11 mouse cellular contexts compared by ENCODE assay signal in genomic region chr4:31936358-31936757, GRCm38 (mm10). TPM values are rescaled to one million over a fixed set of nuclear protein-coding genes. Genes with fewer than 3 reads are reported as not detected.
DNase-seq lines count a peak whose midpoint lies in the region; ATAC-seq lines count a peak whose summit lies in the region.
"Had no signal": no experiment of that assay in that cellular context is flagged by ENCODE, and none has a peak within 500 bp of the region (broad histone marks: within the 10 kb centered on the region; RNA-seq: fewer than 3 reads in every experiment).

No protein-coding gene starts in this region.

- no peaks in the 10 kb centered on the region for H3K9me3 ChIP-seq in heart, embryonic 14.5 days (ENCODE audit: control insufficient read depth, low read length)
- H3K9me3 ChIP-seq in forebrain, embryonic 14.5 days (replicated peaks; ENCODE audit: control insufficient read depth, low read length): no peaks in the 10 kb centered on the region
- H3K9me3 ChIP-seq in midbrain, embryonic 13.5 days: no peaks in the 10 kb centered on the region
- H3K9me3 ChIP-seq: liver, embryonic 12.5 days had no signal

- intact Hi-C loops in heart, postnatal 25 days (cut with DNase I): no loop called here

- H3K4me2 ChIP-seq in heart, embryonic 14.5 days (ENCODE audit: low read length): peak overlapping the region; percentile 86
- H3K4me2 ChIP-seq in forebrain, embryonic 14.5 days (ENCODE audit: low read length): no peak overlapping the region
- peak overlapping the region; percentile 88; the same call in 1 of the 2 replicates for H3K4me2 ChIP-seq in midbrain, embryonic 13.5 days (replicated peaks)

- 14% methylated on average over 8 of the region's 8 CpGs for WGBS in heart, embryonic 14.5 days
- WGBS in forebrain, embryonic 14.5 days: 1% methylated on average over 8 of the region's 8 CpGs
- WGBS in midbrain, embryonic 13.5 days: 1% methylated on average over 8 of the region's 8 CpGs

- 0 out of 4 replicates have a peak overlapping the region, but pooled peaks of 1 of the 2 experiments have one; percentile 55 for H3K4me3 ChIP-seq in heart, embryonic 14.5 days (ENCODE audit: control insufficient read depth in 1 of 2, insufficient read depth in 1 of 2, low read depth in 1 of 2, low read length in 2 of 2)
- H3K4me3 ChIP-seq in forebrain, embryonic 14.5 days (ENCODE audit: low read depth, low read length): no peak overlapping the region
- H3K4me3 ChIP-seq in midbrain, embryonic 13.5 days (replicated peaks): no peak overlapping the region
- H3K4me3 ChIP-seq: liver, embryonic 12.5 days had no signal

- H3K27ac ChIP-seq in heart, embryonic 14.5 days (replicated peaks in 1 of 2; ENCODE audit: control insufficient read depth in 1 of 2, insufficient read depth in 1 of 2, low read depth in 2 of 2, low read length in 2 of 2): no peak overlapping the region
- H3K27ac ChIP-seq in forebrain, embryonic 14.5 days (ENCODE audit: low read depth, low read length): no peak overlapping the region
- no peak overlapping the region for H3K27ac ChIP-seq in midbrain, embryonic 13.5 days
- H3K27ac ChIP-seq: liver, embryonic 12.5 days had no signal

- DNase-seq in heart, postnatal 25 days (ENCODE audit: low spot score): no peak
- peak; percentile 65 for DNase-seq in embryo, embryonic 10 days (ENCODE audit: low spot score)
- DNase-seq in forebrain, embryonic 14.5 days (ENCODE audit: low spot score): peak; percentile 47
- DNase-seq in layer of hippocampus, postnatal 10 days (ENCODE audit: low spot score in 2 of 2): no peak
- no peak for DNase-seq in left cerebral cortex, adult 8-10 months (ENCODE audit: low spot score in 2 of 2)
- DNase-seq: cerebellum, postnatal 10 days had no signal

- H3K9ac ChIP-seq in heart, embryonic 14.5 days (ENCODE audit: low read length): peak overlapping the region; percentile 81; the same call in 1 of the 2 replicates
- H3K9ac ChIP-seq in forebrain, embryonic 14.5 days (ENCODE audit: low read length): no peak overlapping the region
- no peak overlapping the region for H3K9ac ChIP-seq in midbrain, embryonic 13.5 days (replicated peaks)
- H3K9ac ChIP-seq: liver, embryonic 12.5 days had no signal

- H3K36me3 ChIP-seq in heart, embryonic 14.5 days (ENCODE audit: control insufficient read depth, insufficient read depth, low read length): no peaks in the 10 kb centered on the region
- no peaks in the 10 kb centered on the region for H3K36me3 ChIP-seq in forebrain, embryonic 14.5 days (ENCODE audit: control insufficient read depth, insufficient read depth, low read length)
- no peaks in the 10 kb centered on the region for H3K36me3 ChIP-seq in midbrain, embryonic 13.5 days
- H3K36me3 ChIP-seq: liver, embryonic 12.5 days had no signal

- ATAC-seq in heart, embryonic 14.5 days (ENCODE audit: insufficient number of reproducible peaks, insufficient read depth, low FRiP score, low read depth): no peak
- ATAC-seq in forebrain, embryonic 14.5 days: no peak
- ATAC-seq in midbrain, embryonic 13.5 days: no peak
- ATAC-seq in CD4-positive, CD25-positive, alpha-beta regulatory T cell, adult 4 months: no peak
- ATAC-seq: intestine, embryonic 16.5 days; liver, embryonic 12.5 days had no signal

- no peaks in the 10 kb centered on the region for H3K27me3 ChIP-seq in heart, embryonic 14.5 days (ENCODE audit: control insufficient read depth, insufficient read depth, low read length)
- no peaks in the 10 kb centered on the region for H3K27me3 ChIP-seq in forebrain, embryonic 14.5 days (replicated peaks; ENCODE audit: control insufficient read depth, insufficient read depth, low read length)
- peaks cover 55% of the 10 kb centered on the region for H3K27me3 ChIP-seq in midbrain, embryonic 13.5 days

- peaks cover 6 to 12% of the 10 kb centered on the region in 2 experiments for H3K4me1 ChIP-seq in heart, embryonic 14.5 days (ENCODE audit: control insufficient read depth in 2 of 2, insufficient read depth in 2 of 2, low read length in 2 of 2)
- H3K4me1 ChIP-seq in forebrain, embryonic 14.5 days (ENCODE audit: control insufficient read depth, insufficient read depth, low read length): peaks cover 16% of the 10 kb centered on the region
- H3K4me1 ChIP-seq in midbrain, embryonic 13.5 days (replicated peaks): peaks cover 20% of the 10 kb centered on the region

RNA-seq across cellular contexts. Expression of gene Map3k7, which starts 27.5 kb away (rescaled TPM):
- 42.7 and 44.0 TPM in 2 replicates for polyA plus RNA-seq in heart, embryonic 14.5 days (2014; fragmentation: Nextera tagmentation; extraction: Ambion mirVana)
- total RNA-seq in heart, postnatal 25 days (2021): 10 to 100 TPM; 43.4 to 45.5 TPM
- polyA plus RNA-seq in forebrain, embryonic 14.5 days (2014; fragmentation: Nextera tagmentation; extraction: Ambion mirVana): 31.5 and 38.0 TPM in 2 replicates
- 29.5 and 32.0 TPM in 2 replicates for polyA plus RNA-seq in midbrain, embryonic 13.5 days (2015; fragmentation: Nextera tagmentation; extraction: Ambion mirVana)
- 10 to 100 TPM; 48.5 to 50.8 TPM for total RNA-seq in layer of hippocampus, postnatal 10 days (2021)
- total RNA-seq in left cerebral cortex, adult 8-10 months (2022): 10 to 100 TPM; 33.3 to 42.1 (median 36.7) TPM
- 1 to 10 TPM; 7.6 to 8.0 TPM for polyA plus RNA-seq in CD4-positive, CD25-positive, alpha-beta regulatory T cell, adult 4 months (2017; shearing (Covaris generic))

Comparison
In these comparisons a context has a peak if more than half of its experiments do, and no peak if none do; other contexts are left out.
1. DNase-seq: peak in embryo, embryonic 10 days (single experiment) and forebrain, embryonic 14.5 days (single experiment); none in heart, postnatal 25 days (single experiment), layer of hippocampus, postnatal 10 days (0 of 2) and left cerebral cortex, adult 8-10 months (0 of 2).